Mouse (Mus musculus) forebrain, embryonic 14.5 days (tissue): ENCODE measurements around the gene Plekha6. TPM values are rescaled to one million over a fixed set of nuclear protein-coding genes. Genes with fewer than 3 reads are reported as not detected.
A peak's percentile ranks its signal among the peaks of the same experiment; 100 is the strongest.

Experiments
- ATAC-seq: fragments of 200-750 bp; cut with Nextera tagmentation; 2 replicates; pipeline ENCODE4 v1.8.0; 2017; ENCODE audit warnings: mild to moderate bottlenecking, moderate library complexity
- DNase-seq: peaks from one replicate; pipeline ENCODE4 v3.0.0-alpha.2; 2015; ENCODE audit warnings: low spot score
- H3K27ac ChIP-seq: fragments of 300-500 bp; sonication (generic); 2 replicates; pipeline ENCODE4 v1.5.1; 2014; ENCODE audit warnings: low read depth, mild to moderate bottlenecking, control low read depth, low read length, moderate library complexity
- H3K27me3 ChIP-seq: fragments of 300-500 bp; sonication (generic); replicated peaks from 2 replicates; pipeline ENCODE4 v1.6.1; 2014; ENCODE audit warnings: low read length, control low read depth, mixed read lengths; ENCODE audit not compliant: control insufficient read depth, insufficient read depth
- H3K36me3 ChIP-seq: fragments of 300-500 bp; sonication (generic); 2 replicates; pipeline ENCODE4 v1.6.1; 2014; ENCODE audit warnings: low read length, control low read depth; ENCODE audit not compliant: control insufficient read depth, insufficient read depth
- H3K4me1 ChIP-seq: fragments of 300-500 bp; sonication (generic); 2 replicates; pipeline ENCODE4 v1.6.1; 2014; ENCODE audit warnings: antibody characterized with exemption, low read length, control low read depth; ENCODE audit not compliant: control insufficient read depth, insufficient read depth
- H3K4me2 ChIP-seq: fragments of 300-500 bp; sonication (generic); 2 replicates; pipeline ENCODE4 v1.6.1; 2014; ENCODE audit warnings: mild to moderate bottlenecking, control low read depth, low read length
- H3K4me3 ChIP-seq: fragments of 300-500 bp; sonication (generic); 2 replicates; pipeline ENCODE4 v1.5.1; 2014; ENCODE audit warnings: low read depth, low read length, control low read depth
- H3K9ac ChIP-seq: fragments of 300-500 bp; sonication (generic); 2 replicates; pipeline ENCODE4 v1.6.1; 2014; ENCODE audit warnings: mild to moderate bottlenecking, low read length, control low read depth, moderate library complexity
- H3K9me3 ChIP-seq: fragments of 300-500 bp; sonication (generic); replicated peaks from 2 replicates; pipeline ENCODE4 v1.6.1; 2016; ENCODE audit warnings: low read length, control low read depth, mixed read lengths; ENCODE audit not compliant: control insufficient read depth
- WGBS: fragments of 180-500 bp; shearing (Covaris S2); extraction: QIAGEN DNeasy Blood & Tissue Kit; methylation state at CpG from one replicate; pipeline ENCODE4 v1.1.7; 2014; 5-methylcytosine and 5-hydroxymethylcytosine counted together
- polyA plus RNA-seq: library from polyadenylated mRNA; unstranded; fragments of >200 nt; fragmentation: Nextera tagmentation; extraction: Ambion mirVana; gene quantifications from 2 replicates; pipeline ENCODE4 v1.2.1, GENCODE M21; 2014

Gene Plekha6
- polyA plus RNA-seq, 1 experiment from 2014 or later, result 7.3 TPM

DNA sequence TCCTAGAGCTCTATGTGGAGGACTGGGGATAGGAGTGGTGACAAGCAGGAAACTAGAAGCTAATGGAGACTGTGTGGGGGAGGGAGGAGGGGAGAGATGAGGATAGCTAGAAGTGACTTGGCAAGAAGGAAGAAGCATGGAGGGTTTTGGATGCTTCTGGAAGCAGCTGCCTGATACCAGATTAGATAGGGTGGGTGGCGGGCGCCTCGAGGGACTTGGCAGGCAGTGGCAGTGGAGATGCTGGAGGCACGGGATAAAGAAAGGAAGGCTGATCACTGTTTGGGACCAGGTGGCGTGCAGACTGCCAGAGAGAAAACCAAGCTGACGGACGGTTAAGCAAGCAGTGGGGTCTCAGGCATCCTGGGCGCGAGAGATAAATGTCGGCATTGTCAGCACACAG, 147.9 kb downstream of the Plekha6 start:
- no peaks in the 10 kb centered on the region for H3K36me3 ChIP-seq
- no peak overlapping the region for H3K4me2 ChIP-seq
- no peaks in the 10 kb centered on the region for H3K9me3 ChIP-seq
- peaks cover 10% of the 10 kb centered on the region; the same call in 1 of the 2 replicates for H3K4me1 ChIP-seq
- H3K4me3 ChIP-seq, result no peak overlapping the region
- no peak overlapping the region; the same call in 1 of the 2 replicates for H3K9ac ChIP-seq
- DNase-seq (peak; percentile 82), ATAC-seq (peak; percentile 83)
- 14% methylated on average over 10 of the region's 10 CpGs for WGBS
- no peaks in the 10 kb centered on the region for H3K27me3 ChIP-seq
- H3K27ac ChIP-seq, result peak overlapping the region; percentile 36; the same call in 1 of the 2 replicates

DNA sequence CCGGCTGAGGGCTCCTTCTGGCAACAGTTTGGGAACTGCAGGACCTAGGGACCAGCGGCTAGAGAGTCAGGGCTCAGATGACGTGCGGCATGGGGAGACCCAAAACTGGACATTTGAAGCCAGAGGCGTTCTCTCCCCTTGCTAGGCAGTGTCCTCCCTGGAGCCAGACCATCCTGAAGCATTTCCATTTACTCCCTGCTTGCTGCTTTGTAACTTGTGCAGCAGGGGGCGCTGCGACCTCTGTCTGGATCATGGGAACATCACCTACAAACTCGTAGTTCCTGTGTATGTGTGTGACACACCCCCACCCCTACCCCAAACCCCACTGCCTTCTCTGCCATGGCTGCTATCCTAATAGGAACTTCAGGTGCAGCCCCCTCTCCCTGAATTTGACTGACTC, 150.4 kb downstream of the Plekha6 start:
- peak; percentile 65 for DNase-seq
- Histone ChIP-seq H3K27me3 (no peaks in the 10 kb centered on the region), H3K4me2 (no peak overlapping the region), H3K4me3 (no peak overlapping the region), H3K9me3 (no peaks in the 10 kb centered on the region), H3K9ac (no peak overlapping the region), H3K36me3 (no peaks in the 10 kb centered on the region), H3K4me1 (peaks cover 10% of the 10 kb centered on the region; the same call in 1 of the 2 replicates), H3K27ac (no peak overlapping the region)
- no peak for ATAC-seq
- WGBS, result 28% methylated on average over 8 of the region's 8 CpGs

GRCm38 (mm10) chr1:133315775-133316174, 151.8 kb downstream of the Plekha6 start:
- Histone ChIP-seq H3K36me3 (no peaks in the 10 kb centered on the region), H3K9ac (no peak overlapping the region), H3K4me3 (no peak overlapping the region), H3K4me1 (peaks cover 10% of the 10 kb centered on the region; the same call in 1 of the 2 replicates), H3K4me2 (no peak overlapping the region), H3K9me3 (no peaks in the 10 kb centered on the region), H3K27me3 (no peaks in the 10 kb centered on the region), H3K27ac (no peak overlapping the region)
- 83% methylated on average over 6 of the region's 6 CpGs for WGBS
- no peak for DNase-seq
- no peak for ATAC-seq

- Histone ChIP-seq H3K27me3 (no peaks in the 10 kb centered on the region), H3K4me2 (no peak overlapping the region), H3K4me3 (no peak overlapping the region), H3K9me3 (no peaks in the 10 kb centered on the region), H3K36me3 (no peaks in the 10 kb centered on the region), H3K27ac (no peak overlapping the region), H3K4me1 (peaks cover 9% of the 10 kb centered on the region; the same call in 1 of the 2 replicates), H3K9ac (no peak overlapping the region)
- 87% methylated on average over 4 of the region's 4 CpGs for WGBS
- DNase-seq (no peak), ATAC-seq (no peak)
These were observed 152.6 kb downstream of the Plekha6 start for GRCm38 (mm10) chr1:133316577-133316976.

DNA sequence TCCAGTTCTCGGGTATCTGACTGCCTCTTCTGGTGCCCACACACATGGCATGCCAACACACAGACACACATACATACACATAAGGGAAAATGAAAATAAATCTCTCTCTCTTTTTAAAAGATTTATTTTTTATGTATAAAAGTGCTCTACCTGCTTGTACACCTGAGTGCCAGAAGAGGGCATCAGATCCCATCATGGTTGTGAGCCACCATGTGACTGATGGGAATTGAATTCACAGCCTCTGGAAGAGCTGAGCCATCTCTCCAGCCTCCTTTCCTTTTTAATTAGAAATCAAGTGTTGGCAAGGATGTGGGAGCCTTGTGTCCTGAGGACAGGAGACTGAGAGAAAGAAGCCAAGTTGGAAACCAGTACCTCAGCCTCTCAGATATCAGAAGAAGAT, 153.1 kb downstream of the Plekha6 start:
- WGBS, result 88% methylated on average over 1 of the region's 1 CpGs
- Histone ChIP-seq H3K4me1 (peaks cover 6% of the 10 kb centered on the region; the same call in 1 of the 2 replicates), H3K4me3 (no peak overlapping the region), H3K27me3 (no peaks in the 10 kb centered on the region), H3K27ac (no peak overlapping the region), H3K9me3 (no peaks in the 10 kb centered on the region), H3K9ac (no peak overlapping the region), H3K4me2 (no peak overlapping the region), H3K36me3 (no peaks in the 10 kb centered on the region)
- ATAC-seq (no peak), DNase-seq (no peak)

DNA sequence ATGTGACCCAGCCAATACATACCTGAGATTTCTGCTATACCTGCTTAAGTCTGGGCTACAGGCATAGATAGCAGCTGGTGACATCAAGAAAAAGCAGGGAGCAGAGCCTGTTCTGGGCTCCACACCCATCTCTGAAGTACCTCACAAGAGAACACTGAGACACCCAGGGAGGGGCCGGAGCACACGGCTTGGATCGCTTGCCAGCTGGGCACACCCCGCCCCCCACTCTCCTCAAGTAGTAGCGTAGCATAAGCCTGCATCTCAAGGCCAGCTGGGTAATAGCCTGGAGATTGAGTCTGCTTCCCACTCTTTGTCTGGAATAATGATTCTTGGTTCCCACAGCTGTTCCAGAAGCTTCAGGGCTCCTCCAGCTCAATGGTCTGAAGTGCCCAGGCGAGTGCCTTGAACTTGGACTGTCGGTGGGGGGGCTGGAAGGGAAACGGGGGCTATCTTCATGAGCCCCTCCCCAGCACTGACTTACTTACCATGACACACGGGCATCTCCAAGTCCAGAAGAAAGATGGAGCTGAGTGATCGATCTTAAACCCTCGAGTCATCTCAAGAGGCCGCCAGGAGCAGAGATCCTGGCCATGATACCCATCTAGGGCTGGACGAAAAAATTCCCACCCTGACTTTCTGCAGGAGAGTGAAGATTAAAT, 157.4 kb downstream of the Plekha6 start, which contains the start of gene Kiss1:
Kiss1 (plus strand) TSS at position 609 of the 659 bp plus-strand sequence.
- Histone ChIP-seq H3K9me3 (no peaks in the 10 kb centered on the region), H3K4me2 (no peak within 1 kb of the TSS), H3K27ac (no peak within 1 kb of the TSS), H3K9ac (no peak within 1 kb of the TSS), H3K27me3 (no peaks in the 10 kb centered on the region), H3K36me3 (no peaks in the 10 kb centered on the region), H3K4me1 (no peaks in the 10 kb centered on the region), H3K4me3 (no peak within 1 kb of the TSS)
- WGBS, result 92% methylated on average over 13 of the region's 13 CpGs
- DNase-seq (peak; percentile 61), ATAC-seq (peak; percentile 81)

GRCm38 (mm10) chr1:133323333-133323732, 159.3 kb downstream of the Plekha6 start:
- Histone ChIP-seq H3K36me3 (no peaks in the 10 kb centered on the region), H3K27ac (no peak overlapping the region), H3K4me3 (no peak overlapping the region), H3K27me3 (no peaks in the 10 kb centered on the region), H3K9me3 (no peaks in the 10 kb centered on the region), H3K4me2 (no peak overlapping the region), H3K9ac (no peak overlapping the region), H3K4me1 (peaks cover under 1% of the 10 kb centered on the region; the same call in 1 of the 2 replicates)
- DNase-seq (no peak), ATAC-seq (no peak)
- 43% methylated on average over 5 of the region's 5 CpGs for WGBS

DNA sequence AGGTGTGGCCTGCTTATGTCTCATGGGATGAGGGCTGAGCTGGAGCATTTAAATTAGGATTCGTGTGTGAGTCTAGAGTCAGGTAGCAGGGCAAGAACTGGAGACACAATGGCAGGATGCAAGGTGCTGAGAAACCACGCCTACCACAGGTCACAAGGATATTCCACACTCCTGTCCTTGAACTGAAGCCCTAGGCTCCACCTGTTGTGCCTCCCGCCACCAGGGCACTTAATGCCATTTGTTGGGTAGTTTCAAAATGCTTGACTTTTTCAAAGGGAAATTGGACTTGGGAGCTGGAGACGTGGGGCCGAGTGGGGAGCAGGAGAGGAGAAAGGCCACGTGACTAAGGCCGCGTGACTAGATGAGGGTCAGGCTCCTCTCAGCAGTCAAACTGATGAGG, 161.9 kb downstream of the Plekha6 start:
- 0 out of 2 replicates have a peak, but pooled peaks cover 4% of the 10 kb centered on the region for H3K27me3 ChIP-seq
- no peak overlapping the region for H3K4me2 ChIP-seq
- no peak overlapping the region for H3K27ac ChIP-seq
- 83% methylated on average over 8 of the region's 8 CpGs for WGBS
- peaks cover 17% of the 10 kb centered on the region for H3K4me1 ChIP-seq
- H3K36me3 ChIP-seq, result no peaks in the 10 kb centered on the region
- H3K9me3 ChIP-seq, result no peaks in the 10 kb centered on the region
- no peak for ATAC-seq
- H3K9ac ChIP-seq, result no peak overlapping the region
- no peak for DNase-seq
- H3K4me3 ChIP-seq, result no peak overlapping the region

- peaks cover 18% of the 10 kb centered on the region for H3K4me1 ChIP-seq
- no peak overlapping the region for H3K4me2 ChIP-seq
- no peak overlapping the region for H3K4me3 ChIP-seq
- no peak overlapping the region for H3K9ac ChIP-seq
- 65% methylated on average over 5 of the region's 5 CpGs for WGBS
- no peak overlapping the region for H3K27ac ChIP-seq
- no peaks in the 10 kb centered on the region for H3K36me3 ChIP-seq
- H3K9me3 ChIP-seq, result no peaks in the 10 kb centered on the region
- 0 out of 2 replicates have a peak, but pooled peaks cover 4% of the 10 kb centered on the region for H3K27me3 ChIP-seq
- no peak for ATAC-seq
- no peak for DNase-seq
These were observed 163.1 kb downstream of the Plekha6 start for GRCm38 (mm10) chr1:133327094-133327493.
